Mouse (Mus musculus): ENCODE results near the gene Dnajc21.

- TF ChIP-seq POLR2A (IDR thresholded peaks at IDR 0.05; ENCODE audit: control insufficient read depth, extremely low read depth, insufficient read depth, low read length, poor library complexity), result no peak
- TF ChIP-seq CTCF (IDR thresholded peaks at IDR 0.05; ENCODE audit: borderline replicate concordance, control insufficient read depth, extremely low read depth, insufficient read depth, low read length, poor library complexity), result no peak
Observed at GRCm38 (mm10) chr15:10436893-10437292, 33.4 kb downstream of the Dnajc21 start.
